1 mouse cellular context compared by ENCODE assay signal in genomic region chr13:65241627-65242318, GRCm38 (mm10).
TF ChIP-seq lines count a peak whose summit lies in the region.

No protein-coding gene starts in this region.

TF ChIP-seq in MEL, 35 proteins besides CTCF, POLR2A, EP300 and RAD21 (continued from another document):
- TF ChIP-seq CHD1 (IDR thresholded peaks at IDR 0.05; ENCODE audit: low read depth, low read length) (no peak), TCF12 (IDR thresholded peaks at IDR 0.05; ENCODE audit: low read depth, low read length) (no peak), HCFC1 (IDR thresholded peaks at IDR 0.05; ENCODE audit: low read depth, low read length) (no peak), MYC (IDR thresholded peaks at IDR 0.05; ENCODE audit: low read depth, low read length) (no peak), MYB (IDR thresholded peaks at IDR 0.05; ENCODE audit: low read depth, low read length) (no peak), MAZ (IDR thresholded peaks at IDR 0.05; ENCODE audit: low read depth, low read length) (no peak), ELF1 (IDR thresholded peaks at IDR 0.05; ENCODE audit: low read depth, low read length) (no peak)
